ENCODE assay signal across 7 mouse cellular contexts in genomic region chr17:8310838-8311614, GRCm38 (mm10). TPM values are rescaled to one million over a fixed set of nuclear protein-coding genes. Genes with fewer than 3 reads are reported as not detected.
A peak's percentile ranks its signal among the peaks of the same experiment; 100 is the strongest.
DNase-seq lines count a peak whose midpoint lies in the region; ATAC-seq lines count a peak whose summit lies in the region.

Gene Sft2d1 (plus strand): TSS chr17:8311102.

- under 1% methylated on average over 52 of the region's 54 CpGs for WGBS in embryonic facial prominence, embryonic 11.5 days
- WGBS in limb, embryonic 11.5 days, result under 1% methylated on average over 53 of the region's 54 CpGs
- WGBS in midbrain, embryonic 14.5 days, result under 1% methylated on average over 52 of the region's 54 CpGs

- H3K27ac ChIP-seq in embryonic facial prominence, embryonic 11.5 days (replicated peaks; ENCODE audit: low read depth, low read length), result no peak within 1 kb of the TSS
- H3K27ac ChIP-seq in limb, embryonic 11.5 days (replicated peaks; ENCODE audit: low read depth, low read length), result no peak within 1 kb of the TSS
- peak within 1 kb of the TSS; percentile 88 for H3K27ac ChIP-seq in midbrain, embryonic 14.5 days (replicated peaks; ENCODE audit: low read depth, low read length)

- DNase-seq in adrenal gland, postnatal 14 days, result peak; percentile 98
- DNase-seq in embryonic facial prominence, embryonic 11.5 days (ENCODE audit: low spot score), result peak; percentile 96
- peak; percentile 100 for DNase-seq in heart, adult 11 months
- DNase-seq in kidney, adult 18-20 months, result peak; percentile 98
- DNase-seq in limb, embryonic 11.5 days (ENCODE audit: low spot score), result peak; percentile 97
- DNase-seq in midbrain, embryonic 14.5 days, result peak; percentile 98
- DNase-seq in spleen, adult 18-20 months, result peak; percentile 90 to 95

- H3K4me2 ChIP-seq in embryonic facial prominence, embryonic 11.5 days (ENCODE audit: low read depth, low read length), result peak within 1 kb of the TSS; percentile 53
- H3K4me2 ChIP-seq in limb, embryonic 11.5 days (ENCODE audit: low read depth, severe bottlenecking), result peak within 1 kb of the TSS; percentile 59
- H3K4me2 ChIP-seq in midbrain, embryonic 14.5 days (ENCODE audit: low read length), result peak within 1 kb of the TSS; percentile 73

- no peaks in the 10 kb centered on the region for H3K9me3 ChIP-seq in embryonic facial prominence, embryonic 11.5 days (replicated peaks; ENCODE audit: control insufficient read depth, low read length)
- H3K9me3 ChIP-seq in limb, embryonic 11.5 days (ENCODE audit: control insufficient read depth, low read length), result no peaks in the 10 kb centered on the region
- no peaks in the 10 kb centered on the region for H3K9me3 ChIP-seq in midbrain, embryonic 14.5 days (ENCODE audit: control insufficient read depth, low read length)

- H3K27me3 ChIP-seq in embryonic facial prominence, embryonic 11.5 days (ENCODE audit: control insufficient read depth, insufficient read depth, low read length), result no peaks in the 10 kb centered on the region
- no peaks in the 10 kb centered on the region for H3K27me3 ChIP-seq in limb, embryonic 11.5 days (ENCODE audit: control insufficient read depth, insufficient read depth, low read length)
- no peaks in the 10 kb centered on the region for H3K27me3 ChIP-seq in midbrain, embryonic 14.5 days (ENCODE audit: control insufficient read depth, insufficient read depth, low read length)

- H3K9ac ChIP-seq in embryonic facial prominence, embryonic 11.5 days (replicated peaks; ENCODE audit: low read length), result peak within 1 kb of the TSS; percentile 76
- peak within 1 kb of the TSS; percentile 71 for H3K9ac ChIP-seq in limb, embryonic 11.5 days (ENCODE audit: low read length)
- peak within 1 kb of the TSS; percentile 76 for H3K9ac ChIP-seq in midbrain, embryonic 14.5 days (replicated peaks; ENCODE audit: low read length)

- peak within 1 kb of the TSS; percentile 85 for H3K4me3 ChIP-seq in embryonic facial prominence, embryonic 11.5 days (ENCODE audit: low read depth, low read length)
- H3K4me3 ChIP-seq in limb, embryonic 11.5 days (ENCODE audit: low read depth, low read length), result peak within 1 kb of the TSS; percentile 88
- peak within 1 kb of the TSS; percentile 72 for H3K4me3 ChIP-seq in midbrain, embryonic 14.5 days (replicated peaks; ENCODE audit: low read depth, low read length)

- H3K4me1 ChIP-seq in embryonic facial prominence, embryonic 11.5 days (ENCODE audit: control insufficient read depth, insufficient read depth, low read length), result 0 out of 2 replicates have a peak, but pooled peaks cover 7% of the 10 kb centered on the region
- peaks cover 6% of the 10 kb centered on the region; the same call in 1 of the 2 replicates for H3K4me1 ChIP-seq in limb, embryonic 11.5 days (ENCODE audit: control insufficient read depth, insufficient read depth, low read length)
- peaks cover 14% of the 10 kb centered on the region for H3K4me1 ChIP-seq in midbrain, embryonic 14.5 days (ENCODE audit: control insufficient read depth, insufficient read depth, low read length)

- ATAC-seq in embryonic facial prominence, embryonic 11.5 days (replicated peaks; ENCODE audit: insufficient number of reproducible peaks, low FRiP score, low TSS enrichment, low read depth), result peak; percentile 91
- peak; percentile 90 for ATAC-seq in limb, embryonic 11.5 days (ENCODE audit: insufficient number of reproducible peaks, low FRiP score, low TSS enrichment, low read depth)
- peak; percentile 93 for ATAC-seq in midbrain, embryonic 14.5 days (ENCODE audit: low FRiP score, low TSS enrichment)

- no peaks in the 10 kb centered on the region; the same call in 1 of the 2 replicates for H3K36me3 ChIP-seq in embryonic facial prominence, embryonic 11.5 days (replicated peaks; ENCODE audit: control insufficient read depth, insufficient read depth, low read depth, low read length)
- no peaks in the 10 kb centered on the region for H3K36me3 ChIP-seq in limb, embryonic 11.5 days (ENCODE audit: control insufficient read depth, insufficient read depth, low read length)
- H3K36me3 ChIP-seq in midbrain, embryonic 14.5 days (ENCODE audit: control insufficient read depth, insufficient read depth, low read length), result no peaks in the 10 kb centered on the region

RNA-seq across cellular contexts. Expression of gene Sft2d1, which starts in this region (rescaled TPM):
- total RNA-seq in adrenal gland, postnatal 14 days (2021), result 37.7 and 40.5 TPM in 2 replicates
- polyA plus RNA-seq in embryonic facial prominence, embryonic 11.5 days (2014; fragmentation: Nextera tagmentation; extraction: Ambion mirVana), result 47.5 and 48.3 TPM in 2 replicates
- 43.0 and 43.4 TPM in 2 replicates for polyA plus RNA-seq in limb, embryonic 11.5 days (2014; fragmentation: Nextera tagmentation; extraction: Ambion mirVana)
- polyA plus RNA-seq in midbrain, embryonic 14.5 days (2014; fragmentation: Nextera tagmentation; extraction: Ambion mirVana), result 177 and 204 TPM in 2 replicates
